Mouse (Mus musculus) lung, embryonic 14.5 days (tissue): ENCODE measurements at regions not wholly inside any gene's neighbourhood (a gene's known extent, or its start where the extent isn't known, plus 50 kb on each side); places are given as distances from the start of the nearest gene placed in this dataset.

ENCODE experiments used
- ATAC-seq: fragments of 200-750 bp; cut with Nextera tagmentation; 2 replicates; pipeline ENCODE4 v1.8.0; 2017; ENCODE audit warnings: mild to moderate bottlenecking, moderate TSS enrichment, moderate library complexity; ENCODE audit not compliant: insufficient read depth
- DNase-seq: peaks from one replicate; pipeline ENCODE4 v3.0.0-alpha.2; 2015
- H3K27ac ChIP-seq: fragments of 300-500 bp; sonication (generic); 2 replicates; pipeline ENCODE4 v1.5.1; 2014; ENCODE audit warnings: low read depth, mild to moderate bottlenecking, moderate library complexity
- H3K27me3 ChIP-seq: fragments of 300-500 bp; sonication (generic); 2 replicates; pipeline ENCODE4 v1.6.1; 2014; ENCODE audit warnings: low read length, control low read depth; ENCODE audit not compliant: insufficient read depth
- H3K36me3 ChIP-seq: fragments of 300-500 bp; sonication (generic); 2 replicates; pipeline ENCODE4 v1.6.1; 2014; ENCODE audit warnings: control low read depth; ENCODE audit not compliant: insufficient read depth
- H3K4me1 ChIP-seq: fragments of 300-500 bp; sonication (generic); 2 replicates; pipeline ENCODE4 v1.6.1; 2014; ENCODE audit warnings: antibody characterized with exemption, control low read depth; ENCODE audit not compliant: insufficient read depth
- H3K4me2 ChIP-seq: fragments of 300-500 bp; sonication (generic); 2 replicates; pipeline ENCODE4 v1.6.1; 2014; ENCODE audit warnings: mild to moderate bottlenecking
- H3K4me3 ChIP-seq: fragments of 300-500 bp; sonication (generic); 2 replicates; pipeline ENCODE4 v1.5.1; 2014; ENCODE audit warnings: low read depth, low read length
- H3K9ac ChIP-seq: fragments of 300-500 bp; sonication (generic); 2 replicates; pipeline ENCODE4 v1.6.1; 2014
- H3K9me3 ChIP-seq: fragments of 300-500 bp; sonication (generic); 2 replicates; pipeline ENCODE4 v1.6.1; 2016; ENCODE audit warnings: low read depth, low read length, control low read depth
- CTCF ChIP-seq: IDR thresholded peaks from 2 replicates; pipeline ENCODE4 v1.5.1; 2016; ENCODE audit warnings: antibody characterized with exemption, low read depth
- WGBS: fragments of 180-500 bp; shearing (Covaris S2); extraction: QIAGEN DNeasy Blood & Tissue Kit; methylation state at CpG from one replicate; pipeline ENCODE4 v1.1.7; 2014; 5-methylcytosine and 5-hydroxymethylcytosine counted together

- Histone ChIP-seq H3K4me3 (no peak overlapping the region), H3K36me3 (no peaks in the 10 kb centered on the region), H3K9me3 (no peaks in the 10 kb centered on the region), H3K27me3 (no peaks in the 10 kb centered on the region), H3K4me1 (no peaks in the 10 kb centered on the region), H3K4me2 (no peak overlapping the region), H3K9ac (no peak overlapping the region), H3K27ac (no peak overlapping the region)
- DNase-seq = no peak
- no peak for TF ChIP-seq CTCF
- ATAC-seq = no peak
These were observed 303.0 kb upstream of the Anxa10 start for GRCm38 (mm10) chr8:62425988-62426387.

GRCm38 (mm10) chr8:62417549-62417948 is 294.6 kb upstream of the Anxa10 start:
- no peak overlapping the region for H3K4me3 ChIP-seq
- no peaks in the 10 kb centered on the region for H3K36me3 ChIP-seq
- DNase-seq (peak; percentile 9), ATAC-seq (peak; percentile 75; the same call in 1 of the 2 replicates)
- no peak overlapping the region for H3K9ac ChIP-seq
- no peaks in the 10 kb centered on the region for H3K4me1 ChIP-seq
- no peaks in the 10 kb centered on the region for H3K9me3 ChIP-seq
- TF ChIP-seq CTCF = no peak
- no peak overlapping the region for H3K27ac ChIP-seq
- 27% methylated on average over 6 of the region's 6 CpGs for WGBS
- no peak overlapping the region for H3K4me2 ChIP-seq
- no peaks in the 10 kb centered on the region for H3K27me3 ChIP-seq
